Mouse (Mus musculus) naive thymus-derived CD4-positive, alpha-beta T cell, adult 2 months (primary cell): ENCODE measurements around the gene Plekhb2.

ENCODE experiments used
- DNase-seq: peaks from one replicate; pipeline ENCODE4 v3.0.0-alpha.2; 2011; ENCODE audit warnings: low read depth

The Plekhb2 gene

DNA sequence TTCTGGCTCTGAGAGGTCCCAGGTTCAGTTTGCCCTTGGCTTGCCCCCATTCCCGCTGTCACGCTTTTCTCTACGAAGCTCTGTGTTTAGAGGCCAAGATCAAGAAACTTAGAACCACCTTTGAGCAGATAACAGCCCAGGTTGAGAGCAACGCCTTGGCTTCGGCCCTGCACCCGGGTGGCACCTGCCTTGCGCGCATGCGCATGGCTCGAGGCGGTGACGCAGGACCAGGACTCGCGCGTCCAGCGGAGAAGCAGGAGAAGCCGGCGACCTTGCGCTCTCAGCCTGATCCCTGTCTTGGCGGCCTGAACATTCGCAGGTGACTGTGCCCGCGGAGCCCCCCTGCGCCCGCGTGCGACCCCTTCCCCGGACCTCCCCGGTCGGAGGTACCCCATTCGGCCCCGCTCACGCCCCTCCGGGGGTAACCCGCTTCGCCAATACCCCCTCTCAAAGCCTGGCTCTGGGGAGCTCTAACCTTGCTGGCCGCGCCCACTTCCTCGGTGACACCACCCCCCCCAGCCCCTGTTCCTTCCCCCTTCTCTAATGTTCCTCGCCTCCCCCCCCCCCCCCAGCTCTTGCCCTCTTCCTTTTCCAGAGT, at the start of gene Plekhb2:
Gene Plekhb2 (plus strand): TSS at position 232 of the 598 bp plus-strand sequence.
- DNase-seq = peak; percentile 91

DNA sequence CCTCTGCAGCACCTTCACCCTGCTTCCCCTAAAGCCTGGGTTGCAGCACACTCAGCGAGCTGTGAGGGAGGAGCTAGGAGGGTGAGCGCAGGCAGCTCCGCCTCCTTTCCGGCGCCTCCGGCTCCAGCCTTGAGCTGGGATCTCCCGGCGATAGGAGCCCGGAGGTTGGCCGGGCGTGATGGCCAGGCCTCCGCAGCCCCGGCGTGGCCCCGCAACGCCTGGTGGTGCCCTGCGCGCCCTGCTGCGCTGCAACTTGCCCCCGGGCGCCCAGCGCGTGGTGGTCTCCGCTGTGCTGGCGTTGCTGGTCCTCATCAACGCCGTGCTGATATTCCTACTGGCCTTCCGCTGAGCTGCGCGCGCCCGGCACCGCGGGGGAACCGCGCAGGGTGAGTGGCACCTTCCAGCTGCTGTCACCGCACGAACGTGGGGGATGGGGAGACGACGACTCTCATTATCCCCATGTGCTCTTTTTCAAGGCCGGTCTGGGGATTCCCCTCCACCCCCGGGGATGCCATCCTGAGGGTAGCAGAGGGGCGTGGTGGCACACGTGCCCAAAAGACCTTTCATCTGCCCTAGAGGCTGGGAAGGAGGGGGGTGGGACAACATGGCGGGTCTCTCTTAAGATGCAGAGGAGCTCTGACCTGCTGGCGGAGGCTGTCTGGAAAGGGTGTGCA, 48.0 kb upstream of the Plekhb2 start:
- DNase-seq = peak; percentile 79

DNA sequence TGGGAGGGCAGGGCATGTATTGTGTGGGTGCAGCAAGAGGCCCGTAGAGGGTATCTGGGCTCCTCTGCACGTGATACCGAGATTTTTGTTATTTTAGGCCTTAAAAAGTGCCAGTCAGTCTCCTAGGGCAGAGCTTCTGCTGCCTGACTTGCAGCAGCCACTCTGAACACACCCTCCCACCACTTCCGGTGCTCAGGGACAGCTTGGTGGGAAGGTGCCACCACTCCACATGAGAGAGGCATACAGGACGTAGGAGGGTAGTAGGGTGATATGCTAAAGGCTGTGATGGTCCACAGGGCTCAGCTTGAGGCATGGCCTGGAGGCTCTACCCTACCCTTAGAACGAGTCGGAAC, 47.5 kb upstream of the Plekhb2 start:
- peak; percentile 81 for DNase-seq

DNA sequence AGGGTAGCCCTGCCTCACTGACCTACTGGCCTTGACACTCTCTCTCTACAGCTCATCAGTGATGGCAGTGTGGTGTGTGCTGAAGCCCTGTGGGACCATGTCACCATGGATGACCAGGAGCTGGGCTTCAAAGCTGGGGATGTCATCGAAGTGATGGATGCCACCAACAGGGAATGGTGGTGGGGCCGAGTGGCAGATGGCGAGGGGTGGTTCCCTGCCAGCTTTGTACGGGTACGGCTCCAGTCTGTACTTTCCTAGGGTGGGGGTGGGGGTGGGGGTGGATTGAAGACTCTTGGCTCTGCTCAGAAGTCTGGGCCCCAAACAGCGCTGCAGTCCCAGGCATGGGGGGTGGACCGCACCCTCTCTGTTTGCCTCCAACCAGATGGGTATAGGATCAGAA, 44.9 kb upstream of the Plekhb2 start:
- no peak for DNase-seq

DNA sequence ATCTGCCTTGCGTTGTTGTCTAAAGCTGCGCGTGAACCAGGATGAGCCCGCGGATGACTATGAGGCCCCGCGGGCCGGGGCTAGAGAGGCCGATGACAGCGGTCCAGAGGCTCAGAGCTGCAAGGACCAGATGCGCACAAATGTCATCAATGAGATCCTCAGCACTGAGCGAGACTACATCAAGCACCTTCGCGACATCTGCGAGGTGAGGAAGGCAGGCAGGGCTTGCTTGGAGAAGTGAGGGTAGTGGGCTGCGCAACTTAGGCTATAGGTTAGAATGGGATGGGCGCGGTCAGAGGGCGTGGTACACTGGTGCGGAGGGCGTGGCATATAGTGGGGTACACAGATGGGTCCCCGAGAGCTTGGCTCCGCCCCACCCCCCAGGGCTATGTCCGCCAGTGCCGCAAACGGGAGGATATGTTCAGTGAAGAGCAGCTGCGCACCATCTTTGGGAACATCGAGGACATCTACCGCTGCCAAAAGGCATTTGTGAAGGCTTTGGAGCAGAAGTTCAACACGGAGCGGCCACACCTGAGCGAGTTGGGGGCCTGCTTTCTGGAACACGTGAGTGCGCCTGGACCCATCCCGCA, 43.8 kb upstream of the Plekhb2 start:
- no peak for DNase-seq

DNA sequence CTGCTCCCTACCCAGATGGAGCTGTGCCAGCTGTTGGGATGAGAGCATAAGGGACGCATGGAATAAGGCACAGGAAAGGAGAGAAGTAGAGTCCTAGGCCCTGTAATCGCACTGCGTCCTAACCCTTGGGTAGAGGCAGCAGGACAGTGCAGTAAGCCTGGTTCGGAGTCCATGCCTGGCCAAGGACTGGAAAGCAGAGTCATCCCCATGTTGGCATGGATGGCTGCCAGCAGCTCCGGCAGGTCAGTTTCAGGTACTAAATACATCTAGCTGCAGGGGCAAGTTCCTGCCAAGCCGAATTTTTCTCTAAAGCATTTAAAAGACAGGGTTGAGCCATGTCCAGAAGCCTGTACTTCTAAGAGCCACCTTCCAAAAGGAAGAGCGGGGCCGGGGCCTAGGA, 41.3 kb upstream of the Plekhb2 start:
- DNase-seq = no peak

DNA sequence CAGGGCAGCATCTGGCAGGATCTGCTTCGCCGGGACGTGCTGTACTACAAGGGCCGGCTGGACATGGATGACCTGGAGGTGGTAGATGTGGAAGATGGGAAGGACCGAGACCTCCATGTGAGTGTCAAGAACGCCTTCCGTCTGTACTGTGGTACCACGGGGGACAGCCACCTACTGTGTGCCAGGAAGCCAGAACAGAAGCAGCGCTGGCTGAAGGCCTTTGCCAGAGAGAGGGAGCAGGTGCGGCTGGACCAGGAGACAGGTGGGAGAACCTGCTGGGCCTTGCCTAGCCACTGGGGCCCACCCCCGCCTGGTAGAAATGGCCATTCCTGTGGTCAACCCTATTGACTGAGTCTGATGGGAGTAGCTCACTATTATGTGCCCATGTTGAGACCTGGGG, 39.5 kb upstream of the Plekhb2 start:
- DNase-seq = no peak

DNA sequence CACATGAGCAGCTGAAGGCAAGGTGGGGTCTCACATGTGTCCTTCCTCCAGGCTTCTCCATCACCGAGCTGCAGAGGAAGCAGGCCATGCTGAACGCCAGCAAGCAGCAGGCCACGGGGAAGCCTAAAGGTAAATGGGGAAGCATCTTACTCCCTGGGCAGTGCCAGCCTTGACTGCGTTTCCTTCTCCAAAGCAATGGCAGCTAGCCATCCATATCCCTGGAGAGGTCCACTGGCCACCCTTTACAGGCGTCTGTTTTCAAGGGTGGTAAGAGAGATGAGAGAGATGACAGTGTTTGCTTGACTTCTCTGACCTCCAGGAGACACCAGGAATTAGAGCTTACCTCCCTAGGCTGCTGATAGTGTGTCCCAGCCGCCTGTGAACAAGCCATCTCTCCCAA, 38.7 kb upstream of the Plekhb2 start:
- DNase-seq = no peak

DNA sequence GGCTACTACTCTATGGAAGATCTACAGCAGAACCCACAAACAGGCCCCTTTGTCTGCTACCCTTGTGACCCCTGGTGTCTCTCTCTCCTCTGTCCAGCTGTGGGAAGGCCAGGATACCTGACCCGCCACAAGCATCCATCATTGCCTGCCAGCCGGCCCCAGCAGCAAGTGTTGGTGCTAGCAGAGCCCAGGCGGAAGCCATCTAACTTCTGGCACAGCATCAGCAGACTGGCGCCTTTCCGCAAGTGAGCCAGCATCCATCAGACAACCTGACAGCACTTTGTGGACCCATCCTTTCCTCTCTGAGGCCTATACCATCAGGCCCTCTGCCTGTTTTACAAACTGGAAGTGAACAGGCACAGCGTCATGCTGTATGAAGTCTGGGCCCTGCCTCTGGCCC, 38.2 kb upstream of the Plekhb2 start:
- no peak for DNase-seq

DNA sequence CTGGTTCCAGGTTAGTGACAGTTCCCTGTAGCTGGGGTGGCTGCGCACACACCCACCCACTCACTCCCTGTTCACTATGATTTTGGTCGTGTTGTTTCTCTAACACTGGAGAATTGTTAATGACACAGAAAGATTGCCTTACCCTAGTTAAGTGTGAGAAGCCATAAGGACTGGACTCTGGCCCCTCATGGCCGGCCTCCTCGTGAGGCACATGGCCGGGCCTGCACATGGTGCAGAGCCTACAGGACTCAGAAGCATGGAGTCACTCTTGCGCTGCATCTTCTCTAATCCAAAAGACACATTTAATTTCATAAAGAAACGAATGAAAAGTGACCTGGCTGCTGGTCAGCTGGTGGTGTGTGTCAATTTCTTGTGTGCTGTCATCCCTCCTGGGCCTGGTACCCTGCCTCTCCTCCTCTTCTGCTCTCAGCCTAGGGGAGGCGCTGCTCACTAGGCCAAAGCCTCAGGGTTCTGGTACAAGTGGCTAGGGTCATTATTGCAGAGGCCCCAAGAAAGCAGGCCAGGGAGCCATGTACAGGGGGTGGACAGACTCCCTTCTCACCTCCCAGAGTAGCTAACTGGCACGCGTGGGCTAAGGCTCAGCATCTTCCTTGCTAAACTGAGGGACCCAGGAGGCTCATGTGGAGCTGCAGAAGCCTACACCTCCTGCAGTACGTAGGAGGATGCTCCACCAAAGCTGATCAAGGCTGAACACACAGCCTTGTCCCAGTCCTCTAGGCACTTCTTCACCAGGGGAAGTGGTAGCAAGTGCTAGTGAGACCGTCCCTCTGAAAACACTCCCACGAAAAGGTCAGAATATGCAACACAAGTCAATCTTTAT, 37.1 kb upstream of the Plekhb2 start:
- DNase-seq = peak; percentile 34

DNA sequence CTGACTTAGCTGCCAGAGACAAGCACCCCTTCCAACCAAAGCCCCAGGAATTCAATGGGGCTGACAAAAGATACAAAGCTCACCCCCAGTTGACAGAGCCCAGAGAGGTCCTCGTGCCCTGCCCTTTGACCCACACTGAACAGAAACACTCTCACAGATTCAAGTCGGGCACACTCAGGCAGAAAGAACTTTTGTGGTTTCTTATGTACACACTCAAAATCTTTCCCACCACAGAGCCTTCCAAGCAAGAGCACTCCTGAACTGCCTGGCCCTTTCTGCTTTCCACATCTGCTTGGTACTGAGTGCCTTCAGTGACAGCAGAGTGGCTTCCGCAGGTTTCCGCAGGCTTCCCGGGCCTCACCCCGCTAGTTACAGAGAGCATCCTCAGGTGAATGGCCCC, 33.9 kb upstream of the Plekhb2 start:
- DNase-seq = no peak

DNA sequence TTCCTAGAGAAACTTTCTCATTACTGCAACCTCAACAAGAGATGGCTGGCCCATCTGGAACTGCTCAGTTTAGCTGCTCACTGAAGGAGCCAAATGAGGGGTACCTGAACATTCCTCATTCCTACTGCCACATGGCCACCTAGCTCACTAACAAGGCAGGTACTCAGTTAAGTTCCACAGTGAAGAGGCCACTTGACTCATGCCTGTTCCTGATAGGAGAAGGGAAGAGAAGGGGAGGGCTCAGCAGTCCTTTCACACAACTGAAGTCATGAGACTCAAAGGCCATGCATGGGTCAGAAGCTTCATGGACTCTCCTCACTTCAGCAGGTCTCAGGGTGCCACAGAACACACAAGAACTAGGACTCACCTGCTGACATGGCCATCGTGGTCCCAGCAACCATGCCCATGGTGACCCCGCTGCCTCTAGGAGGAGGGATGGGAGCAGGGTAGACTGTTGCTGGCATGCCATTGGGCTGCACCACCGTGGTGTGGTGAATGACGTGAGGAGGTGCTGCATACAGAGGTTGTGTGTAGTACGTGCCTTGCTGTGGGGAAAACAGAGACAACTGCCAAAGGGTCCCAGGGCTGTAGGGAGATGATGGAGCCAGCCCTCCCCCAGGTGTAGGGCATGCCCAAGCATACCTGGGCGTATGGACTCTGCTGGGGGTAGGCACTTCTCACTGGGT, 30.4 kb upstream of the Plekhb2 start:
- DNase-seq = no peak

DNA sequence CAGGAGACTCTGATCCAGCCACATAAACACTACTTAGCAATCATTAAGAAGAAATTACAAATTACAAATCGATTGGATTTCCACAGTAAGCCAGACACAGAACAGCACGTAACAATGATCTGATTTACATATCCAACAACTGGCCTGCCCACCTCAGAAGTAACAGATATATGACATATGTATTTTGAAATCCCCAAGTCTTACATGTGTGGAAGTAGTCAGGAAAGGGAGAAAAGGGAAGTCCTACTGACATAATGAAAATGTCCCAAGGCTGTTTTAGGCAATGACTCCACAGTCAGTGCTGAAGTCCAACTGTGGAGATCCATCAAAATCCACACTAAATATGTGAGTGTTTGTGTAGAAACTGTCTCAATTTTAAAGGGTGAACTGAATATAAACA, 28.4 kb upstream of the Plekhb2 start:
- DNase-seq = no peak

DNA sequence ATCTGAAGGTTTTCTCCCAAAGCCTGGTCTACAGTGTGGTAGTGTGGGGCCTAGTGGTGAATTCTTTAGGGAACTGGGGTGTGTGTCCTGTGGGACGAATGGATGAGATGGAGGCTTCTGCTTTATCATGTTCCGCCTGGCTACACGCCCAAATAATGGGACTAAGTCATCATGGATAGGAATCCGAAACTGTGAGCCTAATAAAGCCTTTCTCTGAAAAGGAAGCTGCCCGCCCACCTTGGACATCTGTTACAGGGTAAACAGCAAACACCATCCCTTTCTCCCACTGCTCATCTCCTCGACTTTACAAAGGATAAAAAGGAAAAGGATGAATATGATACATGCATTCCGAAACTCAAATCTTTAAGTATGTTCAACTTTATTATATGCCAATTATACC, 27.8 kb upstream of the Plekhb2 start:
- no peak for DNase-seq

DNA sequence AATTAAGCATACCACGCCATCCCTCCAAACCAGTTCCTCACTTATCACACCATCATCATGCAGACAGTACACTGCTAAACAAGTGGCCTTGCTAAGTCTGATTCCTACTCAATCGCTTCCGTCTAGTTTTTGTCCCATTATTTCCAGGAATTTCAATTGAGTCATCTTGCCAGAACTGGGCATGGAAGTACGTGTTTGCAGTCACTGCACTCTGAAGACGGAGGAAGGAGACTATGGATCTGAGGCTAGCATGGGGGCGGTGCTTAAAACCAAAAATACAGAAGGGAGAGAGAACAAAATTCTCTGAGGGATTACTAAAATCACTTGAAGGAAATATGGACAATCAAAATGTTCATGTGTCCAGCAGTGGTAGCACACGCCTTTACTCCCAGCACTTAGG, 27.0 kb upstream of the Plekhb2 start:
- DNase-seq = no peak

DNA sequence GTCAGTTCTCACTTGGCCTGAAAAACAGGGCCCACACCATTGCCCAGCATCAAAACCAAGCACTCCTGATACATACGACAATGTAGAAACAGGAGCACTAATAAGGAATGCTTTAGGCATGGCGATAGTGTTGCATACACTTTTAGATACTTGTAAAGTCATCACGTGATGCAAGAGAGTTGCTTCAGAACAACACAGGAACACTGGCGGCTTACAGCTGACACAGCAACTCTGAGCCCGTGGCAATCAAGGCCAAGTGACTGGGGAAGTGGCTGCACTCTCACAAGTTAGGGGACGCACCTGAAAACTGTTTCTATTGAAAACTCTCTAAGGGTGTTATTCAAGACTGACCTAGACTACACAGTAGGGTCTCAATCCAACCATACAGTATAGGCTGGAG, 26.4 kb upstream of the Plekhb2 start:
- DNase-seq = no peak

DNA sequence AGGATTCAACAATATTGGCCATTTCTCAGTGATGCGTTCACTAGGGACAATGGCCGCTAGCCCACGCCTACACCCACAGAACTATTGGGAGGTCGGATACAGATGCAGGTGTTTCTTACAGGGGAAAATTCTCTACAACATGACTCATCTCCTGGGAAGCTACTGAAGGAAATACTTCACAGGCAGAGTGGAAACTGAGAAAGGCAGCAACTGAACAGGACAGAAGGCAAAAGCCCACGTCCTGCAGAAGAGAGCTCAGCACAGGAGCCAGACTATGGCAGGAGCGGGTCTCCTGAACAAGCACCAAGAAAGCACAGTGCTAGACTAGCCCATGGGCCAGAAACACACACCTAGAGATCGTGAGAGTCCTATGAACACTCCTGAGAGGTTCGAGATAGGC, 25.6 kb upstream of the Plekhb2 start:
- no peak for DNase-seq

DNA sequence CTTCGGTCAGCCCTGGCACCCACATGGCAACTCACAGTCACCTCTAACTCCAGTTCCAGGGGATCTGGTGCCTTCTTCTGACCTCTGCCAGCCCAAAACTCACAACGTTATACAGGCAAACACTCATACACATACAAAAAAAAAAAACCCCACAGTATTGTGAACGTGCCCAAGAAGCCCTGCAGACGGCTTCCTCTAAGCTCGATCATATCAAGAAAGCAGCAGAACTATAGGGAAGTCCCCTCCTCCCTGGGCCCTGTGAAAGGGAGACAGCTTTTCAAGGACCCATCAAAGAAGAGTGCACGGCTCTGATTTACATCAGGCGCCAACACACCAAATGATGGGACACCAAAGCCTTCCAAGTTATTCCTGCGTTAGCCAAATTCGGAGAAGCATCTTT, 23.9 kb upstream of the Plekhb2 start:
- DNase-seq = no peak

DNA sequence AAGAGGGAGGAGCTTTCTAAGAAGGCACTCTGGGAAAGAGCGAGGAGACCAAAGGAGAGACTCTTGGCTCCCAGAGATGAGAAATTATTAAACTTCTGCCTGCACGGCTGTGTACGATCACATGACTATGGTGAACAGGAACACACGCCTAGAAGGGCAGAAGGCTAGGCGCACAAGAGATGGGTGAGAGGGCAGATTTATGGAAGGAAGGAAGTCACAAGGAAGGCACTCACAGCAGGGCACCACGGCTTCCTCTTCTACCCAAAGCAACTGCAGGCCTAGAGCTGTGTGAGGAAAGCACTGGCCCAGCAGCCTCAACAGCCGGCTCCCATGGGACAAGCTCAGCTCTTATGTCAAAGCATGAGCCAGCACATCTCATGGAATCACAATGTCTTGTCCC, 21.9 kb upstream of the Plekhb2 start:
- no peak for DNase-seq

DNA sequence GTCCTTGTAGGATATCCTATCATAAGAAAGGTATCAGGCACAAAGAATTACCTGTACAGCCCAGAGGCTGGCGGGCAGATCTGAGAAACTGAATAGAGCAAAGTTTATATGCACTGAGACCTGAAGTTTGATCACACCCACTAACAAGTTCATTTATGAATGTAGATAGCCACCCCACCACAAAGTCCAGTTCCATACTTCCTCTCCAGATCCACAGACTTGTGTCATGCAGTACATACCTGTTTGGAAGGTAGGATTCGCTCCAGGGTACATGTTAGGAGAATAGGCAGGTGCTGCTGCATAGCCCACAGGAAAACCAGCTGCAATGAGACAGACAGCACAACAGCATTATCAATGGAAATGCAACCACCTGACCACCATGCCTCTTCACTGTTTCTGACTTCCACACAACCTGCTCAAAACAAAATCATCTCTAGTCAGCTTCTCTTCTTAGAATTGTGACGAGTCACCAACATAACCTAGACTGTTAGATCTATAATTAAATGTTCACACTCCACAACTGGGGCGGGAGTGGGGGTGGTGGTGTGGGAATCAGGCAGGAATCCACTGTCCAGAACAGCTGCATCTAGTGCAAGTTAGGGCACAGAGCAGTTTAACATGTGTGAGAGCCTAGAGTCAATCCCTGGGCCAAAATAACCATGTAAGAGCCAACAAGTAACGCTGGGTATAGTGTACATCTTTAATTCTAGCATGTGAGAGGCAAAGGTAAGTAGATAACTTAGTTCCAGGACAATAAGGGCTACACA, 21.1 kb upstream of the Plekhb2 start:
- no peak for DNase-seq

DNA sequence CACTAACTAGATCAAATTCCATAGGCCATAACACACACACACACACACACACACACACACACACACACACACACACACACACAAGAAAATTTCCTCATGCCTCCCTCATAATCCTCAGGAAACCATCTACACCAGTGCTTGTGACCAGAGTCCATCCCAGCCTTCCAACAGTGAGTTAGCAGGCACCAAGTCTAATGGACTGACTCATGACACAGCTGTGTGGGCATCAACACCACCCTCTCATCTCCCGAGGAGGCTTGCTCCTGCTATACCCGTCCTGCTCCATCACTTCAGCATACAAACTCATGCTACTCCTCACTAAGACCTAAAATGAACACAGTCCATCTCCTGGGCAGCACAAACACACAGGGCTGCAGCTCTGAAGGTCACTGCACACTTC, 18.8 kb upstream of the Plekhb2 start:
- DNase-seq = no peak

DNA sequence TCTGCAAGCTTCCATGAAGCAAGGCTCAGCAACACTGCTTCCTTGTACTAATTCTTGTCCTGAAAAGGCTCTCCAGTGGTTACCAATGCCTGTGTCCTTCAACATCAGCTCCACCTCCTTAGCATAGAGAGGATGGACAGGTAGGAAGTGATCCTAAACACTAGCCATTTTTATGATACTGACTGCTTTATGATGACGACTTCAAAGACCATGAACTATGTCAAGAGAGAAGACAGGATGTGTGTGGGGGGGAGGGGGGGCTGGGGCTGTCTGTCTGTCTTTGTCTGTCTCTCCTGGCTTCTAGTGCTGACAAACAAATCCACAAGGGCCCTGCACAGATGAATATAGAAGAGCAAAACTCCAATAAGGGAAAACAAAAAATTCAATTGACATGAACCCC, 18.4 kb upstream of the Plekhb2 start:
- DNase-seq = peak; percentile 79
